Mouse (Mus musculus) stomach, embryonic 14.5 days (tissue): ENCODE results near the gene Sept8. TPM values are rescaled to one million over a fixed set of nuclear protein-coding genes. Genes with fewer than 3 reads are reported as not detected.

Experiments used
- ATAC-seq: fragments of 200-750 bp; cut with Nextera tagmentation; 2 replicates; pipeline ENCODE4 v1.8.0; 2017; ENCODE audit warnings: low read depth, moderate TSS enrichment; ENCODE audit not compliant: insufficient number of reproducible peaks, insufficient read depth, low FRiP score
- H3K27ac ChIP-seq: fragments of 300-500 bp; sonication (generic); 2 replicates; pipeline ENCODE4 v1.5.1; 2014; ENCODE audit warnings: mild to moderate bottlenecking, low read length, moderate library complexity, mixed read lengths
- H3K27me3 ChIP-seq: fragments of 300-500 bp; sonication (generic); 2 replicates; pipeline ENCODE4 v1.6.1; 2014; ENCODE audit warnings: low read length, control low read depth, mixed read lengths; ENCODE audit not compliant: control insufficient read depth, insufficient read depth
- H3K36me3 ChIP-seq: fragments of 300-500 bp; sonication (generic); 2 replicates; pipeline ENCODE4 v1.6.1; 2014; ENCODE audit warnings: mild to moderate bottlenecking, control low read depth, low read length, moderate library complexity, mixed read lengths; ENCODE audit not compliant: control insufficient read depth, insufficient read depth
- H3K4me1 ChIP-seq: fragments of 300-500 bp; sonication (generic); 2 replicates; pipeline ENCODE4 v1.6.1; 2014; ENCODE audit warnings: low read length, control low read depth, mixed read lengths; ENCODE audit not compliant: control insufficient read depth, insufficient read depth
- H3K4me2 ChIP-seq: fragments of 300-500 bp; sonication (generic); replicated peaks from 2 replicates; pipeline ENCODE4 v1.6.1; 2014; ENCODE audit warnings: low read depth, low read length, control low read depth
- H3K4me3 ChIP-seq: fragments of 300-500 bp; sonication (generic); 2 replicates; pipeline ENCODE4 v1.5.1; 2014; ENCODE audit warnings: low read depth, low read length, control low read depth
- H3K9ac ChIP-seq: fragments of 300-500 bp; sonication (generic); replicated peaks from 2 replicates; pipeline ENCODE4 v1.6.1; 2014; ENCODE audit warnings: low read depth, mild to moderate bottlenecking, control low read depth, low read length, moderate library complexity, mixed read lengths
- H3K9me3 ChIP-seq: fragments of 300-500 bp; sonication (generic); 2 replicates; pipeline ENCODE4 v1.6.1; 2016; ENCODE audit warnings: low read depth, low read length, control low read depth; ENCODE audit not compliant: control insufficient read depth
- WGBS: fragments of 180-500 bp; shearing (Covaris S2); extraction: QIAGEN DNeasy Blood & Tissue Kit; methylation state at CpG from one replicate; pipeline ENCODE4 v1.1.7; 2014; 5-methylcytosine and 5-hydroxymethylcytosine counted together
- polyA plus RNA-seq: library from polyadenylated mRNA; unstranded; fragments of >200 nt; fragmentation: Nextera tagmentation; extraction: Ambion mirVana; gene quantifications from 2 replicates; pipeline ENCODE4 v1.2.1, GENCODE M21; 2014

The Sept8 gene
- polyA plus RNA-seq, 1 experiment from 2014 or later, result 26.1 TPM

GRCm38 (mm10) chr11:53588279-53588678 is 69.2 kb downstream of the Sept8 start:
- no peak overlapping the region for H3K4me3 ChIP-seq
- H3K36me3 ChIP-seq, result peaks cover 29% of the 10 kb centered on the region
- WGBS, result 79% methylated on average over 8 of the region's 8 CpGs
- H3K4me2 ChIP-seq, result no peak overlapping the region
- no peak overlapping the region for H3K9ac ChIP-seq
- H3K4me1 ChIP-seq, result no peaks in the 10 kb centered on the region
- H3K27ac ChIP-seq, result no peak overlapping the region
- H3K27me3 ChIP-seq, result no peaks in the 10 kb centered on the region
- no peaks in the 10 kb centered on the region for H3K9me3 ChIP-seq
- no peak for ATAC-seq

GRCm38 (mm10) chr11:53590368-53590768 is 71.3 kb downstream of the Sept8 start:
- Histone ChIP-seq H3K27me3 (no peaks in the 10 kb centered on the region), H3K27ac (no peak overlapping the region), H3K9me3 (no peaks in the 10 kb centered on the region), H3K4me3 (no peak overlapping the region), H3K36me3 (peaks cover 30% of the 10 kb centered on the region), H3K9ac (no peak overlapping the region), H3K4me2 (no peak overlapping the region), H3K4me1 (no peaks in the 10 kb centered on the region)
- WGBS, result 43% methylated on average over 15 of the region's 15 CpGs
- ATAC-seq, result no peak

GRCm38 (mm10) chr11:53591116-53591515 is 72.1 kb downstream of the Sept8 start:
- Histone ChIP-seq H3K27me3 (no peaks in the 10 kb centered on the region), H3K36me3 (peaks cover 30% of the 10 kb centered on the region), H3K4me2 (no peak overlapping the region), H3K4me1 (no peaks in the 10 kb centered on the region), H3K9me3 (no peaks in the 10 kb centered on the region), H3K4me3 (no peak overlapping the region), H3K9ac (no peak overlapping the region), H3K27ac (no peak overlapping the region)
- ATAC-seq, result no peak
- 88% methylated on average over 5 of the region's 5 CpGs for WGBS

Other genes starting within 250 kb of the Sept8 start
- gene Hspa4, start 218.8 kb upstream of the Sept8 start, polyA plus RNA-seq, result 81.0 and 84.6 TPM in 2 replicates
- 24.0 and 25.9 TPM in 2 replicates for gene Zcchc10, start 194.6 kb upstream of the Sept8 start, polyA plus RNA-seq
- 88.9 and 93.6 TPM in 2 replicates for gene Aff4, start 168.4 kb upstream of the Sept8 start, polyA plus RNA-seq
- 0.88 TPM in 1 of 2 replicates, not detected in the other for gene Leap2, start 96.1 kb upstream of the Sept8 start, polyA plus RNA-seq
- 477 and 521 TPM in 2 replicates for gene Uqcrq, start 88.4 kb upstream of the Sept8 start, polyA plus RNA-seq
- gene Gdf9, start 88.2 kb upstream of the Sept8 start, polyA plus RNA-seq, result 1.7 and 2.2 TPM in 2 replicates
- gene Gm10447, start 62.1 kb upstream of the Sept8 start, polyA plus RNA-seq, result 0.13 and 0.14 TPM in 2 replicates
- 0.98 and 1.1 TPM in 2 replicates for gene Shroom1, start 62.1 kb upstream of the Sept8 start, polyA plus RNA-seq
- not detected in 2 replicates for gene Gm9837, start 48.8 kb upstream of the Sept8 start, polyA plus RNA-seq
- gene Gm9945, start 39.1 kb upstream of the Sept8 start, polyA plus RNA-seq, result not detected in 2 replicates
- 0.13 and 0.24 TPM in 2 replicates for gene Sowaha, start 39.0 kb upstream of the Sept8 start, polyA plus RNA-seq
- 75.2 and 77.5 TPM in 2 replicates for gene Kif3a, start 48.1 kb downstream of the Sept8 start, polyA plus RNA-seq
- 2.1 and 2.2 TPM in 2 replicates for gene Il4, start 99.4 kb downstream of the Sept8 start, polyA plus RNA-seq
- gene Il13, start 115.4 kb downstream of the Sept8 start, polyA plus RNA-seq, result not detected in 2 replicates
- gene Rad50, start 188.1 kb downstream of the Sept8 start, polyA plus RNA-seq, result 28.9 and 32.8 TPM in 2 replicates
- gene Il5, start 201.5 kb downstream of the Sept8 start, polyA plus RNA-seq, result not detected in 2 replicates